Mouse (Mus musculus): ENCODE results near the gene Brms1. TPM values are rescaled to one million over a fixed set of nuclear protein-coding genes. Genes with fewer than 3 reads are reported as not detected.

Gene Brms1
- polyA plus RNA-seq, 1 experiment from 2014 or later, result 58.7 TPM

Other genes starting within 250 kb of the Brms1 start
- 102 and 106 TPM in 2 replicates for gene Rbm4, start 247.5 kb upstream of the Brms1 start, polyA plus RNA-seq (2016; fragmentation: Nextera tagmentation; extraction: Ambion mirVana)
- 28.1 and 34.7 TPM in 2 replicates for gene Gm21992, start 229.7 kb upstream of the Brms1 start, polyA plus RNA-seq (2016; fragmentation: Nextera tagmentation; extraction: Ambion mirVana)
- gene Rbm14, start 229.7 kb upstream of the Brms1 start, polyA plus RNA-seq (2016; fragmentation: Nextera tagmentation; extraction: Ambion mirVana), result 96.3 and 97.1 TPM in 2 replicates
- gene Ccs, start 202.0 kb upstream of the Brms1 start, polyA plus RNA-seq (2016; fragmentation: Nextera tagmentation; extraction: Ambion mirVana), result 42.3 and 44.1 TPM in 2 replicates
- gene Ccdc87, start 202.0 kb upstream of the Brms1 start, polyA plus RNA-seq (2016; fragmentation: Nextera tagmentation; extraction: Ambion mirVana), result 0.14 and 0.26 TPM in 2 replicates
- 59.0 and 61.8 TPM in 2 replicates for gene Ctsf, start 186.2 kb upstream of the Brms1 start, polyA plus RNA-seq (2016; fragmentation: Nextera tagmentation; extraction: Ambion mirVana)
- gene Actn3, start 163.4 kb upstream of the Brms1 start, polyA plus RNA-seq (2016; fragmentation: Nextera tagmentation; extraction: Ambion mirVana), result 3.3 TPM in 2 replicates
- 21.4 and 22.1 TPM in 2 replicates for gene Zdhhc24, start 162.7 kb upstream of the Brms1 start, polyA plus RNA-seq (2016; fragmentation: Nextera tagmentation; extraction: Ambion mirVana)
- 8.1 and 10.5 TPM in 2 replicates for gene Bbs1, start 134.7 kb upstream of the Brms1 start, polyA plus RNA-seq (2016; fragmentation: Nextera tagmentation; extraction: Ambion mirVana)
- gene Dpp3, start 113.1 kb upstream of the Brms1 start, polyA plus RNA-seq (2016; fragmentation: Nextera tagmentation; extraction: Ambion mirVana), result 167 and 171 TPM in 2 replicates
- gene Peli3, start 98.2 kb upstream of the Brms1 start, polyA plus RNA-seq (2016; fragmentation: Nextera tagmentation; extraction: Ambion mirVana), result 4.9 and 6.5 TPM in 2 replicates
- gene Mrpl11, start 79.2 kb upstream of the Brms1 start, polyA plus RNA-seq (2016; fragmentation: Nextera tagmentation; extraction: Ambion mirVana), result 126 and 132 TPM in 2 replicates
- gene Npas4, start 51.0 kb upstream of the Brms1 start, polyA plus RNA-seq (2016; fragmentation: Nextera tagmentation; extraction: Ambion mirVana), result 0.06 and 0.08 TPM in 2 replicates
- gene Slc29a2, start 17.5 kb upstream of the Brms1 start, polyA plus RNA-seq (2016; fragmentation: Nextera tagmentation; extraction: Ambion mirVana), result 6.1 and 6.2 TPM in 2 replicates
- gene B4gat1, start 2.5 kb upstream of the Brms1 start, polyA plus RNA-seq (2016; fragmentation: Nextera tagmentation; extraction: Ambion mirVana), result 48.2 and 50.0 TPM in 2 replicates
- 2.4 and 3.4 TPM in 2 replicates for gene AC124502.3, start 2.5 kb upstream of the Brms1 start, polyA plus RNA-seq (2016; fragmentation: Nextera tagmentation; extraction: Ambion mirVana)
- 2.0 and 2.5 TPM in 2 replicates for gene Rin1, start 9.1 kb downstream of the Brms1 start, polyA plus RNA-seq (2016; fragmentation: Nextera tagmentation; extraction: Ambion mirVana)
- 22.9 and 26.3 TPM in 2 replicates for gene Cd248, start 26.7 kb downstream of the Brms1 start, polyA plus RNA-seq (2016; fragmentation: Nextera tagmentation; extraction: Ambion mirVana)
- gene Tmem151a, start 44.2 kb downstream of the Brms1 start, polyA plus RNA-seq (2016; fragmentation: Nextera tagmentation; extraction: Ambion mirVana), result 2.5 and 2.8 TPM in 2 replicates
- 66.3 and 69.1 TPM in 2 replicates for gene Yif1a, start 47.2 kb downstream of the Brms1 start, polyA plus RNA-seq (2016; fragmentation: Nextera tagmentation; extraction: Ambion mirVana)
- 231 and 236 TPM in 2 replicates for gene Cnih2, start 57.2 kb downstream of the Brms1 start, polyA plus RNA-seq (2016; fragmentation: Nextera tagmentation; extraction: Ambion mirVana)
- 245 and 247 TPM in 2 replicates for gene Rab1b, start 65.7 kb downstream of the Brms1 start, polyA plus RNA-seq (2016; fragmentation: Nextera tagmentation; extraction: Ambion mirVana)
- 62.6 and 63.1 TPM in 2 replicates for gene Klc2, start 77.2 kb downstream of the Brms1 start, polyA plus RNA-seq (2016; fragmentation: Nextera tagmentation; extraction: Ambion mirVana)
- gene Pacs1, start 231.8 kb downstream of the Brms1 start, polyA plus RNA-seq (2016; fragmentation: Nextera tagmentation; extraction: Ambion mirVana), result 28.9 and 35.0 TPM in 2 replicates

Data from neural tube, embryonic 12.5 days (tissue).